Mouse (Mus musculus) right cerebral cortex, adult 2 months (tissue): ENCODE data around the gene Rnf214.

Experiments
- DNase-seq, 2 experiments: peaks; one replicate each; pipeline ENCODE4 v3.0.0; 2021 to 2022; ENCODE audit warnings: low spot score in 2 of 2

The Rnf214 gene

DNA sequence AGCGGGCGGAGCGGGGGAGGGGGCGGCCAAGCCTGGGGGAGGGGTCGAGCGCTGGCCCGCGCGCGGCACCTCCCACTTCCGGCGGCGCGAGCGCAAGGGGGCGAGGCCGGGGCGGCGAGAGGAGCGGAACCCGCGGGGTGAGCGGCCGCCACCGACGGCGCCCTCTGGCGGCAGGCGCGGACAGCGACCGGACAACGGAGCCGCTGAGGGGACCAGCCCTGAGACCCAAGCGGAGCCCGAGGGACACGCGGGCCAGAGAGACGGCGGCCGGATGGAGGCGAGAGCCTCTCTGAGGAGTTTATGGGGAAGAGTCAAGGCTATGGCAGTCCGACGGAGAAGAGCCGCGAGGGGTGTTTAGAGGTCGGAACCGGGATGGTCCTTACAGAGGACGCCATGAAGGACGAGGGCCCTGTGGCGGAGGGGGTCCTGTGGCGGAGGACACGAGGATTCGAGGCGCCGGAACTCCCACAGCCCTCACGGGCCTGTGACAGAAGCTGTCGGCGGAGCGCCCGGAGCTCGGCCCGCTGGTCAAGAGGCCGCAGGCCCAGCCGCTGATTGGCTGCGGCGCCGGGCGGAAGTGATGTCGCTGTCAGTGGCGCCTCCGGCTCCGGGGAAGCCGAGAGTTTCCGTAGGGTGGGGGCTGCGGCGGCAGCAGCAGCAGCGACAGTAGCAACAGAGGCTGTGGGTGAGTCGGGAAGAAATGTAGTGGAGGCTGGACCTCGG, at the start of gene Rnf214, which contains the start of gene Pcsk7:
Rnf214 (minus strand) TSS at position 557 of the 723 bp plus-strand sequence.
Pcsk7 (plus strand) TSS at position 143 of the 723 bp plus-strand sequence.
- DNase-seq: peak; percentile 87 to 90

DNA sequence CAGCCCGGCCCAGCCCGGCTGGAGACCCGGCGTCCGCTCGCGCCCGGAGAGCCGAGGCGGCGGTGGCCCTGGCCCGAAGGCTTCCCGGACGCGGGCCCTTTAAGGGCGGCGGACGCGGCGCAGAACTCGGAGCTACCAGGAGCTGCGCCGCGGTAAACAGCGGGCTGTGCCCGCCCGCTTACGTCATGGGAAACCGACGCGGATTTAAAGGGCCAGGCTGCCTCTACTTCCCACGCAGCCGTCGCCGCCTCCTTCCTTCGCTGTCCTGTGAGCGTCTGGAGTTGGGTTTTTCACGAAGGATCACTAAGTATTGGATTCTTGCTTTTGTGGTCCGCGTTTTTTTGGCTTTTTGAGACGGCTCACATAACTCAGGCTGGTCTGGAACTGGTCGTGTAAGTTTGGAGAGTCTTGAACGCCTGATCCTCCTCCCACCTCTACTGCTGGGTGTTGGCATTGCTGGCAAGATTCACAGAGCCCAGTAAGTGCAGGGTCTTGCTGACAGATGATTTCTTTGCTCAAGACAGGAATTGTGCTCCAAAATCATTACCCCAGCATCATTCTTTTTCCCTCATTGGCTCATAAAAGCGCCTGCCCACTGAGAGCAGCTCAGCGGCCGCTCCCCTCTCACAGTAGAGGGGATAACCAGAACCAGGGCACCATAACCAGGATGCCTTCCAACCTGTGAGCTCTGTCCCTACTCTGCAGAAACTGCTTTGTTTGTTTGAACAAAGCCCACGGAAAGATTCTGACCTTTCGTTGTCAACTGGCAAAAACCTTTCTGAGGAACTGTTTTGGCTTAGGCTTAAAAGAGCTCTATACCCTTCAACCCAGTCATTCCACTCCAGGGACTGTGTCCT, 48.6 kb upstream of the Rnf214 start, which contains the start of gene Sidt2:
Sidt2 (minus strand) TSS at position 152 of the 857 bp plus-strand sequence.
- DNase-seq: peak; percentile 88 to 94

DNA sequence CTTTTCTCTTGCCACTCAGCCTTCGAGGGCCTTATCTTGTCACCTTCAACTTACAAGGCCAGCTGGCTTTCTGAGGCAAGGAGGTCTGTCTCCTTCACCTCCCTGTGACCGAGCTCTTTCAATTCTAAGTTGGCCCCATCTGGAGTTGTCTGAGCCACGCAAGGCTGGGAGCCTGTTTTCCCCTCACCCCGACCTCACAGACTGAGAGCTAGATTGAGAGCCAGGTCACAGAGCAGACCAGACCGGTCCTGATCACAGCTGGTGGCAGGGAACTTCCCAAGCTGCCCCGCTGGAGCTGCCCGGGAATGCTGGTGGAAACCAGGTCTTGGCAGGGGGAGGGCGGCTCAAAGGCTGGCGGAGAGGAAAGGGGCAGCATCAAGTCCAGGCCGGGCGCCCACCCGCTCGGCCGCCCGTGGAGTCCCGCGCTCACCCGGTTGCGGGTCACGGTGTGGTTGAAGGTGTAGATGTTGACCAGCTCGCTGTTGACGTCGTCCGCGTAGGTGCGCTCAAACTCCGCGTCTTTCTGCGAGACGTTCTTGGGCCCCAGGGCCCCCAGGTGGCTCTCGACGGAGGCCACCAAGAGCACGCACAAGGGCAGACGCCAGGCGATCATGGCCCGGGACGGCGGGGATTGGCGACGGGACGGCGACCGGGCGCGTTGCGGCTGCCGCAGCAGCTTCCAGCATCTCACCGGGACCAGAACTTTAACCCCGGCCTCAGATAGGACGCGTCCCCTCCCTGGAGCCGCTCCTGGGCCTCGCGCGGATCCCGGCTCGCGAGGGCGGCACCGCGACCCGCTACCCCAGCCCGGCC, 47.8 kb upstream of the Rnf214 start:
- peak; percentile 50 to 68 for DNase-seq

DNA sequence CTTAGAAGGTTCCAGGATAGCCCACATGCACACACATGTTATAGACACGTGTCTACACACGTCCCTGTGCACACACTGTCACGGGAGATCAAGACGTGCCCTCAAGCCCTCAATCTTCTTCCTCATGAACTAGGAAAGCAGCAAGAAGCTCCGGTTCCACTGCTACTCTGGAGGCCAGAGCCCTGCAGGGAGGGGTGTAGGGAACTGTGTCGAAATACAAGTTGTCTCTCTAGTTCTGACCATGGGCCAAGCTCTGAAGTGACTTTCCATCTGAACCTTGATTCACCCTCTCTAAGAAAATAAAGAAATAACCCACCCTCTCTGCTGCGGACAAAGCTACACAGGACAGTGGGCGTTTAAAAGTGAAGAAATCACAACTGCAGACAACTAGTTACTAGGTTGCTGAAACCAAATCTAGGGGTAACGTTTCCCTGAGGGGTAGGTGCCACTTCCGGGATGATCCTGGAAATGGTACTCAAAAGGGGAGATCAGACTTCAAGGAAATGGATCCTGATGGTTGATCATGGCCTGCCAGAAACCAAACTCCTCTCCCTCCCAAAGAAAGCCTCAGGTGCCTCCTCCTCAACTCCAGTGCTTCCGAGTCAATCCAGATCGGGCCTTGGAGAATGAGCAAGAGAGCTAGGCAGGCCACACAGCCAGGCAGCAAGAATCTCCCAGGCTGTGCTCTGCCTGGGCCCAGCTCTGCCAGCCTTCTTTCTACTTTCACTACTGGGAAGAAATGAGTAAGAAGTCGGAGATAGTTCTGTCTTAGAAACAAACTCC, 47.0 kb upstream of the Rnf214 start:
- DNase-seq: no peak

DNA sequence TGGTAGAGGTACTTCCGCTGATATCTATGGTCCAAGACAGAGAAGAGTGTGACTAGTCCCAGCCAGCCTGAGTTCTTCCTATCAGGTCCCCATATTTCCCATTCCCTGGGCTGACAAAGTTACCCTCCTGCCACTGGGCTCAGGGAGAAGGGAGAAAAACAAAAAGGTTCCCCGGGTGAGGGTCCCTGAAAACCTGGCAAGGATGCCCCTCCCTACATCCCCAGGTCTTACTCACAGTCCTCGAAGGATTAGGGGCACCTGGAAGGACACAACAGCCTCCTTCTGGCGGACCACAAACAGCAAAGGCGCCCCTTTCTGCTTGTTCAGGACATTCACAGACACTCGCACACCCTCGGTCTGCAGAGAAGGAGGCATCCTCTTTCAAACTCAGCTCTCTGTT, 46.2 kb upstream of the Rnf214 start:
- DNase-seq: no peak

DNA sequence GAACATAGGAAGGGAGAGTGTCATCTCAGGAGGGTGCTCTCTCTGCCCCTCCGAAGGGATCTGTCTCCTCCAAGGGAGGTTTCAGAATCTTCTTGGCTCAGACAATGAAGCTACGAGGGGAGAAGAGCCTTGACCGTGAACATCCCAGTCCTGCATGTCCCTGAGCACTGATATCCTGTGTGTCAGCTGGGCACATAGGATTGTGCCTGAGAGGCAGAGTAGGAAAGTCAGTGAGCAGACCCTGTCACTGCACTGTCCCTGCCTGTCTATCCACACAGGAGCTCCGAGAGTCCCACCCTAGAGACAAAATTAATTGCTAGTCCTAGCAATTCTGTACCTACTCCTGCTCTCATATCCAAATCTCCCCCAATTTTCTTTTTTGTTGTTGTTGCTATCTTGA, 45.3 kb upstream of the Rnf214 start:
- no peak for DNase-seq

DNA sequence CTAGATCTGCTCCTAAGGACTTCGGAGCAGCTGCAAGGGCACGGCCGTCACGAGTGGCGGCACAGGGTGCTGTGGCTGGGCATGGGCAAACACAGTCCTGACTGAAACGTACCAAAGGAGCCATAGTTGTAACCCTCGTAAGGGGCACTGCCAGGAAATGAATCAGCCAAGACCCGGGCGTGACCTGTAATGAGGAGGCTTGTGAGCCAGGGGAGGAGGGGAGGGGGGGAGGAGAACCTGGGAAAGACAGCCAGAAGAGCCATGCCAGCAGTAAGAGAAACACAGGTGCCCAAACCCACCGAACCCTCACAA, 40.1 kb upstream of the Rnf214 start:
- no peak for DNase-seq

DNA sequence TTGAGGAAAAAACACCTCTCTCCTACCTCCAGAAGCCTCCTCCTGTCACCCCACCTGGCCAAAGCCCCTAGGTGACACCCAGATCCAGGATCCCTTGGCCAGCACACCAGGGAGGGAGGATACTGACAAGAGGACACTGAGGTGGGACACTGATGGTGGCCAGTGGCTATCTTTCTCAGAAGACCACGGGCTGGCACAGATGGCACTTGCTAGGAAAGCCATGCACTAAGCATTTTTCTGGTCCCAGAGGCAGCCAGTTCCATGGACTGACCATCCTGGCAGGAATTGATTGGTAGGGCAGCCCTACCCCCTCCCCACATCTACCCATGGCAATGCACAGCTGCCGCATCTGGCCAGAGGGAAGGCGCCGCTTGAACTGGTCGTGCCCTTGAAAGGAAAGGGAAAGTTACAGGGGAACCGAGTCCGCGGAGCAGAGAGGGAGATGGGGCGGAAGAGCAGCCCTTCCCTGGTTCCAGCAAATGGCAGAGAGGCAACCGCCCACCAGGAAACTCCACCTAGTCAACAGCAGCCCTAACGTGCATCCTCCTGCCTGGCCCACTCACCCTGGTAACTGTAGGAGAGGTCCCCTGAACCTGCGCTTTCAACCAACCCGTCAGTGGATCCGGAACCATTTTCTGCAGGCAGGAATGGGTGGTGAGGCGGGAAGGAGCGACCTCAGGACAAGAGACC, 39.6 kb upstream of the Rnf214 start:
- DNase-seq: no peak

DNA sequence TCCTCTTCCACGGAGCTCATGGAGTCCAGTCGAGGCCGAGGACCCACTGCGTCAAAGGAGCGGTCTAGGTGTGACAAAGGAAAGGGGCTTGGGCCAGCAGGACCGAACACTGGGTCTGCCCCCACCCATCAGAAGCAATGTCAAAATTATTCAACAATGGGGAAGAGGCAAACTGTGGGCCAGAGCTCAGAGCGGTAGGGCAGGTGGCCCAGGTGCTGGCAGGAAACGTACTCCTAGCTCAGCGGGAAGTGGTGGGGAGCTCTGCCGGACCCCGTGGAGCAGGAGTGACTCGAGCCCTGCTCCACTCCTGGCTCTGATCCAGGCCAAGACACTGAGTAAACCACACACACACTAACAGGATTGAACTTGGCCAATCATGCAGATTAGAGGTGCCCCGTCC, 39.0 kb upstream of the Rnf214 start:
- DNase-seq: no peak

DNA sequence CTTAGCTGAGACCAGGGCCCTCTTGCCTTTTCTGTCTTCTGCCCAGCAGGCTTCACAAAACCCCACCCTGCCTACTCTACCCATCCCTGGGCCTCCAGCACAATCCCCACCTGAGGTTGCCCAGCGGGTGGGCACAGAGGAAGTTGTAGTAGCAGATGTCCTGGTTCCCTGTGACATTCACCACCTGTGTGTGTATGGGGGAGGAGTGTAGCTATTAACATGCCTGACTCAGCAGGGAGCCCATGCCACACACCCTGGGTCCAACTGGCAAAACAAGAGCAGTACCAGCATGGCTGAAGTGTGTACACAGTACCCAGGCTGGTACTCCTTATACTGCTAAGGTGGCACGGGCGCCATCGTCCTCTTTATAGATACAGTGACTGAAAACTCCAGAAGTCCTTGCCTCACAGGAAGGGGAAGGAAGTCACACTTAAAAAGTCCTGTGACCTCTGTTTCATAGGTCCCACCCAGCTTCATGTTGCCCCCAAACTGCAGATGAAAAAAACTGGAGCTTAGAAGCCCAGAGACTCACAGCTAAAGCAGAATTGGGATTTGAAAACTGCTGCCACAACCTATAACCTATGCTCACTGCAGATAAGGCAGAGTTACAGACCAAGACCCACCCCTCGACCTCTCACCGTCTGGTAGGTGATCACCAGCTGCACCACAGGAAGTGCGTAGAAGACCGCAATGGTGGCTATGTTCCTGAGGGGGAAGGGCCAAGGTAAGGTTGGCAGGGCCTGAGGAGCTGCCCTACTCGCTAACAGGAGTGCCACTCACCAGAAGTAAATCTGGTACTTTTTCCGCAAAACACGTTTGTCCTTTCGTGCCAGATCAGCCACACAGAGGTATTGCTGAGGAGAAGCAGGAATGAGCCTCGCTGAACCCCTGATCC, 38.0 kb upstream of the Rnf214 start:
- no peak for DNase-seq

DNA sequence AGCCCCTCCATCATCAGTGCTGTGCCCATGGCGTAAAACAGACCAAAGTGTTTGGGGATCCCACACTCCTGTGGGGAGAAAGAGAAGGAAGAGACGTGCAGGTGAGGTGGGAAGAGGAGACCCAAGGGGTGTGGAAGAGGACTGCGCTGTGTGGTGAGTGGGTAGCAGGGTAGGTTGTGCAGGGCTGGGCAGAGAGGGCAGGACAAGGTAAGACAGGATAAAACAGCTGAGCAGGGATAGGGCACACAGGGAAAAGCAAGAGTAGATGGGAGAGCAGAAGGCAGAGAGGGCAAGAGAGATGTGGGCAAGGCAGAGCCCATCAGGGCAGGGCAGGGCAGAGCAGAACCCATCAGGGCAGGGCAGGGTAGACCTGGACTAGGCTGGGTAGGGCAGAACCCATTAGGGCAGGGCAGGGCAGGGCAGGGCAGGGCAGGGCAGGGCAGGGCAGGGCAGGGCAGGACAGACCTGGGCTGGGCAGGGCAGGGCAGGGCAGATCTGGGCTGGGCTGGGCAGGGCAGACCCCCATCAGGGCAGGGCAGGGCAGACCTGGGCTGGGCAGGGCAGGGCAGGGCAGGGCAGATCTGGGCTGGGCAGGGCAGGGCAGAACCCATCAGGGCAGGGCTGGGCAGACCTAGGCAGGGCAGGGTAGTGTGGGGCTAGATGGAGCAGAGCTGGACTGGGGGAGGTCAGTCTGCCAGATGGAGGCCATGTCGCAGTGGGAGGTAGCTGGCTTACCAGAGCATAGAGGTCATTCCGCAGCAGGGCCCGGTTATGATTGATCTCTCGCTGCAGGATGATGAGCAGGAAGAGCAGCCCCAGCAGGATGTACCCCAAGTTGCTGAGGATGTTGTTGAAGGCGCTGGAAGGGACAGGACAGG, 37.2 kb upstream of the Rnf214 start:
- no peak for DNase-seq

DNA sequence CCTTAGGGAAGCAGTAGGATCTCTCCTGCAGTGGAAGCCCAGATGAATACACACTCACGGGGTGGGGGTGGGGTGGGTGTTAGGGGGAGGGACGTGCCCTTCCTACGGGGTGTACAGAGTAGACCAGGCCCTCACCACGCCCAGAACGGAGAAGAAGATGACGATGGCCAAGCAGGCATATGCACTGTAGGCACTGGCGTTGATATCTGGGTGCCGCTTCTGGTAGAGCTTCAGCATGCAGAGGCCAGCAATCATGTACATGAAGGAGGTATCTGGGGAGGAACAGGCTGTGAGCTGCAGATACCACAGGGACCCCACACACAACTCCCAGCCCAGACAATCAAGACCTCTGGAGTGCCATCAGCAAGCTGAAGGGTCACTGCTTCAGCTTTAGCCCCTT, 36.2 kb upstream of the Rnf214 start:
- no peak for DNase-seq

DNA sequence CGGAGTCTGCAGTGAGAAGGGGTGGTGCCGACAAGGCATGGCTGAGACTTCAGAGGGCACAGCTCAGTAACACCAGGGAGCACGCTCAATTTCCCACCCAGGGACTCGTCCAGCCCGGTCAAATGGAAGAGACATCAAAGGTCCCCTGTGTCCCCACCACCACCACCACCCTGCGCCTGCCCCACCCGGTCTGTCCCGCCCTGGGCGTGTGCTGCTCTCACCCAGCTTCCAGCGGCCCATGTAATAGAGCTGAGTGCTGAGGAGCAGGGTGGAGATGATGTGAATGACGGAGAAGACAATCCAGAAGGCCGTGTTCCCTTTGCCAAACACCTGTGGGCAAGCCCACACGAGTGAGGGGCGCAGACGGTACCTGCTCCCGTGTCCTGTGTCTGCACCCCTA, 35.8 kb upstream of the Rnf214 start:
- DNase-seq: no peak

DNA sequence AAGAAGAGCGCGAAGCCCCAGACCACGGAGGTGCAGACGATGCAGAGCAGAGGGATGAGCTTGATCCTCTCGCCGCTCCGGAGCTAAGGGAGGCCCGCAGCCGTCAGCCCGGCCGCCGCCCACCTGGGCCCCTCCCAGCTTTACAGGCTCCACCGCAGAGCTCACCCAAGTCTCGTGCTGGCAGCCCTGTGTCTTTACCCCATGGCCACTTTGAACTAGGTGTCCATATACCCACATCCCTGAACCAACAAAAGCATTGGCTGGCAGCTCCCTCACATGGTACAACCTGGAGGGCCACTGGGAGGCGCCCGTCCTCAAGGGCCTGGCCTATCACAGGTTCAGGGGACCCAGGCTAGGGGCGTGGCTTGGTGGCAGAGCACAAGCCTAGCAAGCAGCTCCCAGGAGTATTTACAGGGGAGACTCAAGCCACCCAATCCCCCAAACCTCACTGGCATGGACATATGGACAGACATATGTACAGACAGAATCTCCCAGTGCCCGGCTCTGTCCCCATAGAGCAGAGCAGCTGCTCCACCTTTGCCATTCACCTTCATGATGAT, 34.7 kb upstream of the Rnf214 start:
- DNase-seq: no peak

DNA sequence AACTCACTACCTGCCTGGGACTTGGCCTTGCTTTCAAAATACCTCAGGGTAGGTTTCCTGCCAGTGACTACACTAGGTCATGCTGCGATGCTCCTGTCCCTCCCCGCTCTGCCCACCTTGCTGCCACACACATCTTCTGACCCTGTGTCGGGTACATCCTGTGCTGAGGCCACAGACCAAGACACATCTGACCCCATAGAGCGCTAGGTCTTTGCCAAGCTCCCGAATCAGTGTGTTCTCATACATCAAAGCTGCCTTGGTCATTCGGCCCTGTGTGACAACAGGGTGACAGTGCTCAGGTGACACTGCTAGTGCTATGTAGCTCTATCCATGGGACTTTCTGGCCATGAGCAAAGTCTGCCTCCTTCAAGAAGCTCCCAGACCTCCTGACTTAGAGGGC, 33.1 kb upstream of the Rnf214 start:
- no peak for DNase-seq

DNA sequence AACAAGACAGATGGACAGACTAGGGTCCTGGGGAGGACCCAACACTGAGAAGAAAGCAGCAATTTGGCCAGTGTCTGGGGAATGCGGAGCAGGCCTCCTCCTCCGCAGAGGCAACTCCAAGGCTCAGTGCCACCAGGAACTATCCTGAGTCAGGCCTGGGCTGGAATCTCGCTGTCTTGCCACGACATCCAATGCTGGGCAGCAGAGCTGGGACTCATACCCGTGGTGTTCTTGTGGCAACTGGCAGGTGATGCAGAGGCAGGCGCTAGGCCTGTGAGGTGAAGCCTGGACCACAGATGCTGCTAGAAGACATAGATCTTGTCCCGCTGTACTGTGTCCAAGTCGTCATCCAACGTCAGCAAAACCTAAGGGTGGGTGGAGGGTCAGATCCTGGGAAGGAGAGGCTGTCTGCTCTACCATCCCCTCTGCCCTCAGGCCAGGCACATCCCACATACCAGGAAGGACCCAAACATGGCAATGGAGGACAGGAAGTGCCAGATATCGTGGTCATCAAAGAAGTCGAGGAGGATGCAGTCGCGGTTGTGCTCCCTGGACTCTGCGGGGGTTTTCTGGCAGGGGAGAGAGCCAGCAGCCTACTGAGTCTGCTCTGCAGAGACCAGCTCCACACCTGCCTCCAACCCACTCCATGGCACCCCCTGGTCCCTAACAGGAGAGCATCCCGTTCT, 32.4 kb upstream of the Rnf214 start:
- DNase-seq: no peak

DNA sequence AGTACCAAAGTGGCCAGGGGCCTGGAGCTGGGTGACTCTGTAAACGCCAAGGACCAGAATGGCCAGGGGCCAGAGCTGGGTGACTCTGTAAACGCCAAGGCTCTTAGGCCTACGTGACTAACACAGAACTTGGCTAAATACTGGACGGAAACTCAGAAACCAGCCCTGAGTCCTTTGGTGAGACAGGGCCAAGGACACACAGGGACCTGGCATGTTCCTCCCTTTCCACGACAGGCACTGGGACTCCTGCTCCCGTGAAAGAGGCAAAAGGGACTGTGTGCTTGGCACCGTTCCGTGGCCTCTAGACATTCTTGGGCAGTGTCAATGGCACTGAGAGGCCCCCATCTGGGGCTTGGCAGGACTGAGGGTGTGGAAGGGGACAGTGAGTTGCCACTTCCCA, 31.4 kb upstream of the Rnf214 start:
- DNase-seq: no peak

DNA sequence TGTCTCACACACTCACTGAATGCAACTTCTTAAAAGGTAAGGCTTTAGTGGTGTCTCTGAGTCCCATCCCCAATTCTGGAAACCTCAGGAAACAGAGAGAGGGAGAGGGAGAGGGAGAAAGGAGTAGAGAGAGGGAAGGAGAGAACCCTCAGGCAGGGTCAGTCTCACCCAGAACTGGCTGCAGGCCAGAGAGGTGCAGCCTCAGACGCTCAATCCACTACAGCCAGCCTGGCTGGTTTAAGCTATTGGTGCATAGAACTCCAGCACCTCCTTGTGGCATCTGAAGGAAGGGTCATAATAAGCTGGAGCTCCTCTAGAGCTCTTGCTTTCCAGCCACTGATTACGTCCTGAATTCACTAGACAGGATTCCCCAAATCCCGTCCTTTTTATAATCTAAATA, 30.2 kb upstream of the Rnf214 start:
- peak; percentile 59 to 68 for DNase-seq
